Mouse (Mus musculus): Measurements from ENCODE around the gene Ypel3. TPM values are rescaled to one million over a fixed set of nuclear protein-coding genes. Genes with fewer than 3 reads are reported as not detected.
"Not testable (repeated sequence)": the region's sequence is repeated elsewhere in the genome, so short reads cannot be mapped to it uniquely, and the experiment has no call there.

Ypel3 gene
- 139 to 175 TPM (median 161 TPM) in 3 replicates for total RNA-seq (2017)

- ATAC-seq (replicated peaks; ENCODE audit: insufficient number of reproducible peaks, low FRiP score, low TSS enrichment, poor library complexity, severe bottlenecking), result peak; percentile 77
Observed at GRCm38 (mm10) chr7:126776598-126777057, at the start of gene Ypel3. Gene Ypel3 (plus strand): TSS chr7:126776955.

GRCm38 (mm10) chr7:126730256-126730789 is 46.4 kb upstream of the Ypel3 start:
- not testable (repeated sequence) for ATAC-seq (replicated peaks; ENCODE audit: insufficient number of reproducible peaks, low FRiP score, low TSS enrichment, poor library complexity, severe bottlenecking)

GRCm38 (mm10) chr7:126736122-126736521 is 40.6 kb upstream of the Ypel3 start:
- peak; percentile 84 for ATAC-seq (replicated peaks; ENCODE audit: insufficient number of reproducible peaks, low FRiP score, low TSS enrichment, poor library complexity, severe bottlenecking)

GRCm38 (mm10) chr7:126739551-126739950 is 37.2 kb upstream of the Ypel3 start:
- 0 out of 2 replicates have a peak, but pooled peaks have one; percentile 5 for ATAC-seq (replicated peaks; ENCODE audit: insufficient number of reproducible peaks, low FRiP score, low TSS enrichment, poor library complexity, severe bottlenecking)

- no peak for ATAC-seq (replicated peaks; ENCODE audit: insufficient number of reproducible peaks, low FRiP score, low TSS enrichment, poor library complexity, severe bottlenecking)
Observed at GRCm38 (mm10) chr7:126740132-126740735, 36.5 kb upstream of the Ypel3 start.

- ATAC-seq (replicated peaks; ENCODE audit: insufficient number of reproducible peaks, low FRiP score, low TSS enrichment, poor library complexity, severe bottlenecking), result no peak
Observed at GRCm38 (mm10) chr7:126740977-126741376, 35.8 kb upstream of the Ypel3 start.

GRCm38 (mm10) chr7:126741452-126741851 is 35.3 kb upstream of the Ypel3 start:
- no peak for ATAC-seq (replicated peaks; ENCODE audit: insufficient number of reproducible peaks, low FRiP score, low TSS enrichment, poor library complexity, severe bottlenecking)

GRCm38 (mm10) chr7:126741964-126742482 is 34.7 kb upstream of the Ypel3 start:
- no peak for ATAC-seq (replicated peaks; ENCODE audit: insufficient number of reproducible peaks, low FRiP score, low TSS enrichment, poor library complexity, severe bottlenecking)

- peak; percentile 89 for ATAC-seq (replicated peaks; ENCODE audit: insufficient number of reproducible peaks, low FRiP score, low TSS enrichment, poor library complexity, severe bottlenecking)
Observed at GRCm38 (mm10) chr7:126746066-126746465, 30.7 kb upstream of the Ypel3 start.

- peak; percentile 85 for ATAC-seq (replicated peaks; ENCODE audit: insufficient number of reproducible peaks, low FRiP score, low TSS enrichment, poor library complexity, severe bottlenecking)
Observed at GRCm38 (mm10) chr7:126746798-126747197, 30.0 kb upstream of the Ypel3 start.

GRCm38 (mm10) chr7:126748824-126749223 is 27.9 kb upstream of the Ypel3 start:
- ATAC-seq (replicated peaks; ENCODE audit: insufficient number of reproducible peaks, low FRiP score, low TSS enrichment, poor library complexity, severe bottlenecking), result no peak

- ATAC-seq (replicated peaks; ENCODE audit: insufficient number of reproducible peaks, low FRiP score, low TSS enrichment, poor library complexity, severe bottlenecking), result no peak
Observed at GRCm38 (mm10) chr7:126749582-126750343, 27.0 kb upstream of the Ypel3 start.

- ATAC-seq (replicated peaks; ENCODE audit: insufficient number of reproducible peaks, low FRiP score, low TSS enrichment, poor library complexity, severe bottlenecking), result 0 out of 2 replicates have a peak, but pooled peaks have one; percentile 29
Observed at GRCm38 (mm10) chr7:126754866-126755265, 21.9 kb upstream of the Ypel3 start.

- ATAC-seq (replicated peaks; ENCODE audit: insufficient number of reproducible peaks, low FRiP score, low TSS enrichment, poor library complexity, severe bottlenecking), result no peak
Observed at GRCm38 (mm10) chr7:126758539-126758938, 18.2 kb upstream of the Ypel3 start.

GRCm38 (mm10) chr7:126759050-126759671 is 17.6 kb upstream of the Ypel3 start, which contains the start of gene Mapk3:
Gene Mapk3 (plus strand): TSS chr7:126759601.
- peak; percentile 92 for ATAC-seq (replicated peaks; ENCODE audit: insufficient number of reproducible peaks, low FRiP score, low TSS enrichment, poor library complexity, severe bottlenecking)

GRCm38 (mm10) chr7:126759672-126760390 is 16.9 kb upstream of the Ypel3 start:
- no peak for ATAC-seq (replicated peaks; ENCODE audit: insufficient number of reproducible peaks, low FRiP score, low TSS enrichment, poor library complexity, severe bottlenecking)

GRCm38 (mm10) chr7:126760391-126760802 is 16.4 kb upstream of the Ypel3 start:
- ATAC-seq (replicated peaks; ENCODE audit: insufficient number of reproducible peaks, low FRiP score, low TSS enrichment, poor library complexity, severe bottlenecking), result no peak

- no peak for ATAC-seq (replicated peaks; ENCODE audit: insufficient number of reproducible peaks, low FRiP score, low TSS enrichment, poor library complexity, severe bottlenecking)
Observed at GRCm38 (mm10) chr7:126760956-126761355, 15.8 kb upstream of the Ypel3 start.

Data from monocyte, adult 5-6 weeks (primary cell).